Mouse (Mus musculus): ENCODE measurements around the gene Lekr1. TPM values are rescaled to one million over a fixed set of nuclear protein-coding genes. Genes with fewer than 3 reads are reported as not detected.

Gene Lekr1
- polyA plus RNA-seq, 1 experiment from 2014 or later = 5.5 TPM

DNA sequence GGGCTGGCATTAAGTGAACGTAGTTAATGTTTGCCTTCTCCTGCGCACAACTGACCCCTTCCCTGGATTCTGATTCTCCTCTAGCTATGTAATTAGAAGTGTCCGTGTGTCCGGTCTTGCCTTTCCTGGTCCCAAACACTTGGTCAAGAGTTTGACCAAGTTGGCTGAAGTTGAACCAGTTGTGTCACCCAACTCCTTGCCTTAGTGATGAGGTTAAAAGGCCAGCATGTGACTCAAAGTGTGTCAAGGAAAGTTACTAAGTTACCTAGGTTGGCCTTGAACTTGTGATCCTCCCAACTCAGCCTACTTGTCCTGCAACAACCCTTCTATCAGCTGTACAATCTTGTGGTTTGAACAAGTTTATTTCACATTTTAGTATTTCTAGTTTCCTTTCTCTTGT, 5.7 kb upstream of the Lekr1 start:
- 91% methylated on average over 4 of the region's 4 CpGs for WGBS
- ATAC-seq (ENCODE audit: low FRiP score) = no peak
- DNase-seq (ENCODE audit: low spot score, missing footprints) = no peak
- Histone ChIP-seq H3K36me3 (ENCODE audit: control insufficient read depth, insufficient read depth, low read length) (no peaks in the 10 kb centered on the region), H3K4me3 (ENCODE audit: low read depth, low read length) (no peak overlapping the region), H3K27me3 (ENCODE audit: control insufficient read depth, insufficient read depth, low read length) (peaks cover 11% of the 10 kb centered on the region), H3K4me2 (no peak overlapping the region), H3K27ac (ENCODE audit: low read depth, low read length) (no peak overlapping the region), H3K9ac (ENCODE audit: low read length) (no peak overlapping the region), H3K9me3 (ENCODE audit: control insufficient read depth, low read length) (no peaks in the 10 kb centered on the region), H3K4me1 (ENCODE audit: control insufficient read depth, insufficient read depth, low read length) (peaks cover 14% of the 10 kb centered on the region)

DNA sequence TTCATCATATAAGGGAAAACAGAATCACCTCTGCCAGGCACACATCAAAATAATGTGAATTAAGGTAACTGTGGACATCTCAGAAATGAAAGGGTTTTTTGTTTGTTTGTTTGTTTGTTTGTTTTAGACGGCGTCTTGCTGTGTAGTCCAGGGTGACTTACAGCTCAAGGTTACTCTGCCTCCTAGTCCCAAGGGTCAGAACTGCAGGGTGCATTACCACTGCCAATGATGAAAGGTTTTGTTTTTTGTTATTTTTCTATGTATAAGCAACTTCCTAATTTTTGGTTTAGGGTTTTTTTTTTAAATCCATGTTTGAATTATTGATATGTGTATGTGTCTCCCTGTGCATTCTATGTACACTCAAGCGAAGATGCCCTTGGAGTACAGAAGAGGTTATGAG, 4.3 kb upstream of the Lekr1 start:
- no peak overlapping the region for H3K4me3 ChIP-seq (ENCODE audit: low read depth, low read length)
- peaks cover 16% of the 10 kb centered on the region for H3K4me1 ChIP-seq (ENCODE audit: control insufficient read depth, insufficient read depth, low read length)
- DNase-seq (ENCODE audit: low spot score, missing footprints) (no peak), ATAC-seq (ENCODE audit: low FRiP score) (no peak)
- H3K36me3 ChIP-seq (ENCODE audit: control insufficient read depth, insufficient read depth, low read length) = no peaks in the 10 kb centered on the region
- 81% methylated on average over 3 of the region's 3 CpGs for WGBS
- peaks cover 4% of the 10 kb centered on the region for H3K27me3 ChIP-seq (ENCODE audit: control insufficient read depth, insufficient read depth, low read length)
- no peak overlapping the region for H3K4me2 ChIP-seq
- H3K9me3 ChIP-seq (ENCODE audit: control insufficient read depth, low read length) = no peaks in the 10 kb centered on the region
- H3K9ac ChIP-seq (ENCODE audit: low read length) = no peak overlapping the region
- H3K27ac ChIP-seq (ENCODE audit: low read depth, low read length) = no peak overlapping the region

DNA sequence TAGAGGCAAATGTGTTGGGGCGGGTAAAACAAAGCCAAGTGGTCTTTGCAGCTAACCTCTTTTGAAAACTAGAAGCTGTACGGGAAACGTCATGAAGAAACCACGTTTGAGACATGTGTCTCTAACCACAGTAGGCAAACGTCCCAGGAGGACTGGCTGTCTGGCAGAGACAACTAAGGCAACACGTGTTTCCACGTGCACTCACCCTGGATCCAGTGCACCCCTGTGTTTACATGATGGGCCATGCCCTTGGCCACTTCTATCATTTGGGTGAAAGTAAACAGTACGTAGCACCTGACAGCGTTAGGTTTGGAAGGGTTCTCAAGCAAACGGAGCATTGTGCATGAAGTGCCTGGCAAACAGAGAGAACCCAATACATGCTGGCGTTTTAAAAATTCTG, 2.9 kb upstream of the Lekr1 start:
- H3K4me2 ChIP-seq = no peak overlapping the region
- no peaks in the 10 kb centered on the region for H3K9me3 ChIP-seq (ENCODE audit: control insufficient read depth, low read length)
- H3K27me3 ChIP-seq (ENCODE audit: control insufficient read depth, insufficient read depth, low read length) = peaks cover 3% of the 10 kb centered on the region; the same call in 1 of the 2 replicates
- H3K4me3 ChIP-seq (ENCODE audit: low read depth, low read length) = no peak overlapping the region
- DNase-seq (ENCODE audit: low spot score, missing footprints) (no peak), ATAC-seq (ENCODE audit: low FRiP score) (no peak)
- H3K9ac ChIP-seq (ENCODE audit: low read length) = no peak overlapping the region
- no peaks in the 10 kb centered on the region for H3K36me3 ChIP-seq (ENCODE audit: control insufficient read depth, insufficient read depth, low read length)
- 81% methylated on average over 11 of the region's 11 CpGs for WGBS
- no peak overlapping the region for H3K27ac ChIP-seq (ENCODE audit: low read depth, low read length)
- peaks cover 6% of the 10 kb centered on the region for H3K4me1 ChIP-seq (ENCODE audit: control insufficient read depth, insufficient read depth, low read length)

DNA sequence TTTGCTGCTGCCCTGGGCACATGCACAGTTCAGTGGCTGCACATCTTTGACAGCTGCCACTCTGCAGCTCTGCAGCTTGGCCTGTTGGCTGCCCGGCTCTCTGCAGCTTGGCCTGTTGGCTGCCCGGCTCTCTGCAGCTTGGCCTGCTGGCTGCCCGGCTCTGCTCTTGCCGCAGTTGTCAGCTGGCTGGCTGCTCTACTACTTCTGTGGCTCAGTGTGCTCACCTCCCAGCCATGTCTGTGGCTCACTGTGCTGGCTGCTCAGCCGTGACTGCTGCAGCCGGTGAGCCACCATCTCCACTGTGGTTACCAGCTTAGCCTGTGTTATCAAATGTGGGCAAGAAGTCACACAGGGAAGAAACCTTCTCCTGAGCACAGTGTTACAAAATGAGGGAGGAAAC, 4.2 kb downstream of the Lekr1 start:
- DNase-seq (ENCODE audit: low spot score, missing footprints) = no peak
- WGBS = 47% methylated on average over 6 of the region's 6 CpGs
- Histone ChIP-seq H3K27ac (ENCODE audit: low read depth, low read length) (no peak overlapping the region), H3K27me3 (ENCODE audit: control insufficient read depth, insufficient read depth, low read length) (no peaks in the 10 kb centered on the region), H3K36me3 (ENCODE audit: control insufficient read depth, insufficient read depth, low read length) (no peaks in the 10 kb centered on the region), H3K4me1 (ENCODE audit: control insufficient read depth, insufficient read depth, low read length) (peaks cover 5% of the 10 kb centered on the region), H3K4me3 (ENCODE audit: low read depth, low read length) (no peak overlapping the region), H3K9me3 (ENCODE audit: control insufficient read depth, low read length) (no peaks in the 10 kb centered on the region), H3K4me2 (no peak overlapping the region), H3K9ac (ENCODE audit: low read length) (no peak overlapping the region)
- no peak for ATAC-seq (ENCODE audit: low FRiP score)

DNA sequence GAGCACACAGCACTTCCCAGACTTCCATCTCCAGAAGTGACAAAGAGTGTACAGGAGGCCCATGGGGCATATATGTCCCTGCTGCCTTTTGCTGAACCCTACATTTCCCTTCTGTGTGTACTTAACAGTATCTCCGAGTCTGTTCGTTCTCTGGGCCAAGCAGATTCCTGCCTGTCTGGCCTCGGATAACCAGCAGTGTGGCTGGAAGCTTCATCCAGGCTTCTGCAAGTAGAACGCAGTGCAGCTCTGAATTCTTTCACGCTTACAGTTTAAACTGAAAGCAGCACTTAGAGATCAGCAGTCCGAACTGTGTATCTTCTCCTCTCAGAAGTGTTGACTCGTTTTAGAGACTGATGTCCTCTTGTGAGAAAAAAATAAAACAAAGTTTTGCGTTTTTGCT, 7.7 kb downstream of the Lekr1 start:
- no peak overlapping the region for H3K4me3 ChIP-seq (ENCODE audit: low read depth, low read length)
- no peak for ATAC-seq (ENCODE audit: low FRiP score)
- H3K4me2 ChIP-seq = no peak overlapping the region
- no peaks in the 10 kb centered on the region for H3K36me3 ChIP-seq (ENCODE audit: control insufficient read depth, insufficient read depth, low read length)
- DNase-seq (ENCODE audit: low spot score, missing footprints) = no peak
- no peak overlapping the region for H3K9ac ChIP-seq (ENCODE audit: low read length)
- H3K27me3 ChIP-seq (ENCODE audit: control insufficient read depth, insufficient read depth, low read length) = no peaks in the 10 kb centered on the region
- H3K4me1 ChIP-seq (ENCODE audit: control insufficient read depth, insufficient read depth, low read length) = no peaks in the 10 kb centered on the region
- H3K9me3 ChIP-seq (ENCODE audit: control insufficient read depth, low read length) = no peaks in the 10 kb centered on the region
- 62% methylated on average over 8 of the region's 8 CpGs for WGBS
- H3K27ac ChIP-seq (ENCODE audit: low read depth, low read length) = no peak overlapping the region

DNA sequence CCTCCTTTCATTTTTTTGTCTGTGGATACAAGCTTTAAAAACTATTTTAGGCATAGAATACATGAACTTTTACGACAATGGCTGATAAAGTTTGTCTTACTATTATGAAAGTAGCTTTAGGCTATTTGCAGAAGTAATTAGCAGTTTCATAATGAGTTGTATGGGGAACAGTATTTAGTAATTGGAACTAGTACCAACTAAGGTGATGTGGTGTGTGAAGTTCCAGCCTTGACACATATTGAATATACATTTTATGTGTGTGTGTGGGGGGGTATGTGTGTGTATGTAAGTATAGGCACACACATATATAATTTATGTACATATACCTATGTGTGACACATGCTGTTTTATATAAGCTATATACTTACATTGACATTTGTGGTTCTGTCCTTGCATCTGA, 14.6 kb downstream of the Lekr1 start:
- Histone ChIP-seq H3K27ac (ENCODE audit: low read depth, low read length) (no peak overlapping the region), H3K27me3 (ENCODE audit: control insufficient read depth, insufficient read depth, low read length) (no peaks in the 10 kb centered on the region), H3K9me3 (ENCODE audit: control insufficient read depth, low read length) (no peaks in the 10 kb centered on the region), H3K4me3 (ENCODE audit: low read depth, low read length) (no peak overlapping the region), H3K36me3 (ENCODE audit: control insufficient read depth, insufficient read depth, low read length) (no peaks in the 10 kb centered on the region), H3K9ac (ENCODE audit: low read length) (no peak overlapping the region), H3K4me1 (ENCODE audit: control insufficient read depth, insufficient read depth, low read length) (no peaks in the 10 kb centered on the region), H3K4me2 (no peak overlapping the region)
- WGBS = 85% methylated on average over 1 of the region's 1 CpGs
- ATAC-seq (ENCODE audit: low FRiP score) (no peak), DNase-seq (ENCODE audit: low spot score, missing footprints) (no peak)

DNA sequence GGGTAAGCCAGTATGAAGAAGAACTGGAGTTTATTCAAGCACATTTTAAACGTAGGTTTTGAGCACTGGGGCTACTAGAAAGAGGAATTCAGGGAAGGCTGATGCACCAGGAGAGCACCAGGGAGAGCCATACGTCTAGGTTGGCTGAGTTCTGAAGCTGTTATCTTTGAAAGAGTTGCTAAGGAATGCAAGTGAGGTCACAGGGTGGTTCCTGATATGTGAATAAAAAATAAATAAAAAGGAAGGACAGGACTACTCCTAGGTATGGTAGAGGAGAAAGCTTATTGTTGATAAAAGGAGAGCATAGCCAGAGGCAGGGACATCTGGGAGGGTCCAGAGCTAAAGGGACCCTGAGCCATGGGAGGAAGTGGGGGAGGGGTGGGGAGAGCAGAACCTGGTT, 23.7 kb downstream of the Lekr1 start:
- Histone ChIP-seq H3K36me3 (ENCODE audit: control insufficient read depth, insufficient read depth, low read length) (no peaks in the 10 kb centered on the region), H3K9ac (ENCODE audit: low read length) (no peak overlapping the region), H3K4me1 (ENCODE audit: control insufficient read depth, insufficient read depth, low read length) (no peaks in the 10 kb centered on the region), H3K4me3 (ENCODE audit: low read depth, low read length) (no peak overlapping the region), H3K9me3 (ENCODE audit: control insufficient read depth, low read length) (no peaks in the 10 kb centered on the region), H3K27ac (ENCODE audit: low read depth, low read length) (no peak overlapping the region), H3K4me2 (no peak overlapping the region), H3K27me3 (ENCODE audit: control insufficient read depth, insufficient read depth, low read length) (no peaks in the 10 kb centered on the region)
- ATAC-seq (ENCODE audit: low FRiP score) = no peak
- DNase-seq (ENCODE audit: low spot score, missing footprints) = no peak
- 52% methylated on average over 2 of the region's 2 CpGs for WGBS

DNA sequence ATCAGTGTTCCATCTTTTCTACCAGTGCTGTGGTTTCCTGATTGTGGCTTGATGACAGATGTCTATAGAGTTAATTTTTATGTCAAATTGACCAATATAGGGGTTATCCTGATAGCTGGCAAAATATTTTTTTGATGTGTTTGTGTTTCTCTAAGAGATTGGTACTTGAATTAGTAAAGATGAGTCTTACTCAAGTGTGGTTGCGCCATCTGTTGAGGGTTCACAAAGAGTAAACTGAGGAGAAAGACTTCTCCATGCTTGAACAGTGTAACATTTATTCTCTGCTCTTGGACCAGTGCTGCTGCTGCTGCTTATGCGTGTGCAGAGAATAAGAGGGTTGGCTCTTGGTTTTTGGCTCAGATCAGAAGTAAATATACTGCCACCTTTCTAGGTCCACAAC, 24.8 kb downstream of the Lekr1 start:
- ATAC-seq (ENCODE audit: low FRiP score) (no peak), DNase-seq (ENCODE audit: low spot score, missing footprints) (no peak)
- Histone ChIP-seq H3K4me3 (ENCODE audit: low read depth, low read length) (no peak overlapping the region), H3K9me3 (ENCODE audit: control insufficient read depth, low read length) (no peaks in the 10 kb centered on the region), H3K4me2 (no peak overlapping the region), H3K9ac (ENCODE audit: low read length) (no peak overlapping the region), H3K27me3 (ENCODE audit: control insufficient read depth, insufficient read depth, low read length) (no peaks in the 10 kb centered on the region), H3K4me1 (ENCODE audit: control insufficient read depth, insufficient read depth, low read length) (no peaks in the 10 kb centered on the region), H3K36me3 (ENCODE audit: control insufficient read depth, insufficient read depth, low read length) (no peaks in the 10 kb centered on the region), H3K27ac (ENCODE audit: low read depth, low read length) (no peak overlapping the region)
- 90% methylated on average over 2 of the region's 2 CpGs for WGBS

DNA sequence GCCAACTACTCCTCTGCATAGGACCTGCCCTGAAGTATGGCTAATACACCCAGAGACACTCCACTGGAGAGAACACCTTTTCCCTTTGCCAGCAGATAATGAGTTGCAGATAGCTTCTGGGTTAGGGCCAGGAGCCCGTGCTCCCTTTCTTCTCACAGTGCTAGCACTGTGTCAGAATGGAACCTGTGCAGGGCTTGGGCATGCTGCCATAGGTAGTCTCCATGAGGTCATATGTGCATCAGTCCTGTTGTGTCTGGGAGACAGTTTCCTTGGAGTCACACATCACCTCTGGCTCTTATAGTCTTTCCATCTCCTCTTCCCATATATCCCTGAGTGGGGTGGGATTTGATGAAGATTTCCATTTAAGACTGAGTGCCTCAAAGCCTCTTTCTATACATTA, 33.7 kb downstream of the Lekr1 start:
- Histone ChIP-seq H3K9ac (ENCODE audit: low read length) (no peak overlapping the region), H3K27ac (ENCODE audit: low read depth, low read length) (no peak overlapping the region), H3K9me3 (ENCODE audit: control insufficient read depth, low read length) (no peaks in the 10 kb centered on the region), H3K36me3 (ENCODE audit: control insufficient read depth, insufficient read depth, low read length) (no peaks in the 10 kb centered on the region), H3K4me2 (no peak overlapping the region), H3K4me3 (ENCODE audit: low read depth, low read length) (no peak overlapping the region), H3K27me3 (ENCODE audit: control insufficient read depth, insufficient read depth, low read length) (no peaks in the 10 kb centered on the region), H3K4me1 (ENCODE audit: control insufficient read depth, insufficient read depth, low read length) (no peaks in the 10 kb centered on the region)
- WGBS = 79% methylated on average over 1 of the region's 1 CpGs
- DNase-seq (ENCODE audit: low spot score, missing footprints) = no peak
- ATAC-seq (ENCODE audit: low FRiP score) = no peak

DNA sequence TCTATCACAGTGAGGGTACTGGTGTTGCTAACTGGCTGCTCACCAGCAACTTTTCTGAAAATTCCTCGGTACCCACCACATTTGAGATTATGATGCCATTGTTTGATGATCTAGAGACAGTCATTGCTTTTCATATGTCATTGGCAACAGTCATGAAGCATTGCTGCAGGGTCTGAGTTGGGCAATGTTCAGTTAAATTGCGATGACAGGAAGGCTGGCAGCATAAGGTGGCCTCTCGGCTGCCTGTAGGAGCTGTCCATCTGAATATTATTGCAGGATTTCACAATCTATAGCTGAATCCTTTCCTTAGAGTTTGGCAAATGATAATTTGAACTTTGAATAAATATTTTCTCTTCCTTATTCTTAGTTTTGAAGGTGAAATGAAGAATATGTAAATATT, 48.3 kb downstream of the Lekr1 start:
- H3K36me3 ChIP-seq (ENCODE audit: control insufficient read depth, insufficient read depth, low read length) = no peaks in the 10 kb centered on the region
- no peak overlapping the region for H3K9ac ChIP-seq (ENCODE audit: low read length)
- no peaks in the 10 kb centered on the region for H3K27me3 ChIP-seq (ENCODE audit: control insufficient read depth, insufficient read depth, low read length)
- H3K4me3 ChIP-seq (ENCODE audit: low read depth, low read length) = no peak overlapping the region
- H3K9me3 ChIP-seq (ENCODE audit: control insufficient read depth, low read length) = no peaks in the 10 kb centered on the region
- no peak overlapping the region for H3K27ac ChIP-seq (ENCODE audit: low read depth, low read length)
- no peaks in the 10 kb centered on the region for H3K4me1 ChIP-seq (ENCODE audit: control insufficient read depth, insufficient read depth, low read length)
- no peak for DNase-seq (ENCODE audit: low spot score, missing footprints)
- ATAC-seq (ENCODE audit: low FRiP score) = no peak
- no peak overlapping the region for H3K4me2 ChIP-seq
- 90% methylated on average over 3 of the region's 3 CpGs for WGBS

All from midbrain, embryonic 11.5 days (tissue).